Mouse (Mus musculus) cortical plate, adult 2 months (tissue): ENCODE measurements around the gene Zbtb20.

ENCODE experiments used
- CTCF ChIP-seq: fragments of 200-500 bp; IDR thresholded peaks from 2 replicates; pipeline ENCODE4 v1.5.1; 2011; ENCODE audit warnings: mild to moderate bottlenecking, control low read depth, low read length; ENCODE audit not compliant: insufficient read depth; ENCODE audit errors: extremely low read depth
- POLR2A ChIP-seq: fragments of 200-500 bp; IDR thresholded peaks from 2 replicates; pipeline ENCODE4 v1.6.1; 2011; ENCODE audit warnings: mild to moderate bottlenecking, low read length, control low read depth; ENCODE audit not compliant: insufficient read depth; ENCODE audit errors: extremely low read depth

- TF ChIP-seq CTCF (no peak), POLR2A (no peak)
These were observed 254.3 kb downstream of the Zbtb20 start for GRCm38 (mm10) chr16:43129966-43130365.
